Mouse (Mus musculus) right cerebral cortex, postnatal 36 days (tissue): ENCODE data around the gene Rimkla.
"Not testable (repeated sequence)": the region's sequence is repeated elsewhere in the genome, so short reads cannot be mapped to it uniquely, and the experiment has no call there.

Experiments
- DNase-seq, 2 experiments: peaks; one replicate each; pipeline ENCODE4 v3.0.0; 2022; ENCODE audit warnings: low spot score in 2 of 2, mixed read lengths in 1 of 2

Gene Rimkla

GRCm38 (mm10) chr4:119492291-119492932 is at the start of gene Rimkla:
Gene Rimkla, minus strand, starts transcription at chr4:119492628.
- peak; percentile 17 to 40 for DNase-seq

GRCm38 (mm10) chr4:119540533-119540890 is 48.1 kb upstream of the Rimkla start:
- no peak for DNase-seq

GRCm38 (mm10) chr4:119539836-119540532 is 47.6 kb upstream of the Rimkla start:
- DNase-seq = peak in 1 of 2 experiments; percentile 32

GRCm38 (mm10) chr4:119539031-119539824 is 46.8 kb upstream of the Rimkla start, which contains the start of gene Frg2f1:
Gene Frg2f1, minus strand, starts transcription at chr4:119539529.
- peak; percentile 88 to 91 for DNase-seq

- DNase-seq = no peak
Observed at GRCm38 (mm10) chr4:119537436-119537835, 45.0 kb upstream of the Rimkla start.

GRCm38 (mm10) chr4:119536615-119537014 is 44.2 kb upstream of the Rimkla start, which contains the start of gene Foxj3:
Gene Foxj3, plus strand, starts transcription at chr4:119537004.
- not testable (repeated sequence) for DNase-seq

- DNase-seq = no peak
Observed at GRCm38 (mm10) chr4:119535103-119535502, 42.7 kb upstream of the Rimkla start.

GRCm38 (mm10) chr4:119531813-119532212 is 39.4 kb upstream of the Rimkla start:
- DNase-seq = no peak

GRCm38 (mm10) chr4:119526329-119526845 is 34.0 kb upstream of the Rimkla start:
- DNase-seq = no peak

GRCm38 (mm10) chr4:119524466-119524865 is 32.0 kb upstream of the Rimkla start:
- no peak for DNase-seq

GRCm38 (mm10) chr4:119524010-119524409 is 31.6 kb upstream of the Rimkla start:
- no peak for DNase-seq

- DNase-seq = no peak
Observed at GRCm38 (mm10) chr4:119523575-119523974, 31.1 kb upstream of the Rimkla start.

GRCm38 (mm10) chr4:119512731-119513141 is 20.3 kb upstream of the Rimkla start:
- no peak for DNase-seq

GRCm38 (mm10) chr4:119511591-119511990 is 19.2 kb upstream of the Rimkla start:
- DNase-seq = no peak

- no peak for DNase-seq
Observed at GRCm38 (mm10) chr4:119498319-119498848, 6.0 kb upstream of the Rimkla start.

- no peak for DNase-seq
Observed at GRCm38 (mm10) chr4:119492933-119493327, 502 bp upstream of the Rimkla start.

- DNase-seq = no peak
Observed at GRCm38 (mm10) chr4:119490806-119491205, 1.6 kb downstream of the Rimkla start.

GRCm38 (mm10) chr4:119489666-119490065 is 2.8 kb downstream of the Rimkla start:
- no peak for DNase-seq

GRCm38 (mm10) chr4:119484882-119485281 is 7.5 kb downstream of the Rimkla start:
- no peak for DNase-seq

- no peak for DNase-seq
Observed at GRCm38 (mm10) chr4:119483051-119483450, 9.4 kb downstream of the Rimkla start.

- DNase-seq = no peak
Observed at GRCm38 (mm10) chr4:119473150-119473549, 19.3 kb downstream of the Rimkla start.

- no peak for DNase-seq
Observed at GRCm38 (mm10) chr4:119472545-119472944, 19.9 kb downstream of the Rimkla start.
